Mouse (Mus musculus): Measurements from ENCODE around the gene Ip6k3. TPM values are rescaled to one million over a fixed set of nuclear protein-coding genes. Genes with fewer than 3 reads are reported as not detected.
A peak's percentile ranks its signal among the peaks of the same experiment; 100 is the strongest.

Gene Ip6k3
- polyA plus RNA-seq, 1 experiment from 2014 or later: 0.13 TPM

DNA sequence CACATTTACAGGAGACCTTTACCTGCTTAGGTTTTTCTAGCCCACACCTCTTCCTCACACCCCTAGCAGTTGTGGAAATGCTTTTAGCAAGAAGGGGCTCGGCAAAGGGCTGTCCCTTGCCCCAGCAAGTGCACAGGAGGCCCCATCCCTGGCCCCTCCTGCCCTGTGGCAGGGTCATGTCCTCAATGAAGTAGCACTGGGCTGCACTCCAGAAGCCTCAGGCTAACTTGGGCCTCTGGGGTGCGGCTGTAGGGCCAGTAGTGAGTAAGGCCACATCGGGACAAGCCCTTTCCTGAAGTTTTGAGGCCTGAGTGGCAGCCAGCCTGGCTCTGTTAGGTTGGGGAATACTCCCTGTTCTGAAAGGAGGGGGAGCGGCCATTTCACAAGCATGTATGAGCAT, 6.7 kb downstream of the Ip6k3 start:
- ATAC-seq (ENCODE audit: low FRiP score): no peak
- WGBS: 76% methylated on average over 4 of the region's 4 CpGs
- no peaks in the 10 kb centered on the region for H3K4me1 ChIP-seq
- H3K9me3 ChIP-seq: no peaks in the 10 kb centered on the region
- no peak overlapping the region for H3K9ac ChIP-seq
- H3K4me2 ChIP-seq: no peak overlapping the region
- no peaks in the 10 kb centered on the region for H3K36me3 ChIP-seq (replicated peaks)
- no peak overlapping the region for H3K27ac ChIP-seq
- peaks cover 3% of the 10 kb centered on the region; the same call in 1 of the 2 replicates for H3K27me3 ChIP-seq
- no peak overlapping the region for H3K4me3 ChIP-seq (replicated peaks)

GRCm38 (mm10) chr17:27159169-27159568, 8.4 kb downstream of the Ip6k3 start:
- WGBS: 76% methylated on average over 7 of the region's 7 CpGs
- ATAC-seq (ENCODE audit: low FRiP score): no peak
- no peaks in the 10 kb centered on the region for H3K4me1 ChIP-seq
- no peak overlapping the region for H3K4me3 ChIP-seq (replicated peaks)
- no peaks in the 10 kb centered on the region for H3K9me3 ChIP-seq
- H3K27me3 ChIP-seq: peaks cover 3% of the 10 kb centered on the region; the same call in 1 of the 2 replicates
- H3K27ac ChIP-seq: no peak overlapping the region
- no peak overlapping the region for H3K4me2 ChIP-seq
- no peak overlapping the region for H3K9ac ChIP-seq
- no peaks in the 10 kb centered on the region for H3K36me3 ChIP-seq (replicated peaks)

DNA sequence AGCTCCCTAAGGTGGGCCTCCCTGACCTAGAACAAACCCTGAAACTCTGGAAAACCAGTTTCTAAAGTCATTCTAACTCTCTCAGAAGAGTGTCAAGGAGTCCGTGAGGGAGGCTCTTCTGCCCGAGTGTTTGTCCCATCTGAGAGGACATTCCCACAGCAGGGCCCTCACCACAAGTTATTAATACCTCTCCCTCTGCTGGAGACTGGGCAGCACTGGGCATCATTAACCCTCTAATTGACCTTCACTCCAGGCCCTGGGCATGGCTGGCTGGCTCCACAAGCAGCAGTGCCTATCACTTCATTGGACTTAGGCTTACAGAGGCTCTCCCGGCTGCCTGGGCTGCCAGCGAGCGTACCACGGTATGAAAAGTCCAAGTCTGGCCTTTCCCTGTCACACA, 9.2 kb downstream of the Ip6k3 start:
- no peak overlapping the region for H3K4me2 ChIP-seq
- no peaks in the 10 kb centered on the region for H3K36me3 ChIP-seq (replicated peaks)
- no peak overlapping the region for H3K4me3 ChIP-seq (replicated peaks)
- no peaks in the 10 kb centered on the region for H3K9me3 ChIP-seq
- no peak overlapping the region for H3K27ac ChIP-seq
- peaks cover 6% of the 10 kb centered on the region; the same call in 1 of the 2 replicates for H3K27me3 ChIP-seq
- no peak overlapping the region for H3K9ac ChIP-seq
- WGBS: 84% methylated on average over 6 of the region's 6 CpGs
- no peak for ATAC-seq (ENCODE audit: low FRiP score)
- H3K4me1 ChIP-seq: 0 out of 2 replicates have a peak, but pooled peaks cover 2% of the 10 kb centered on the region

DNA sequence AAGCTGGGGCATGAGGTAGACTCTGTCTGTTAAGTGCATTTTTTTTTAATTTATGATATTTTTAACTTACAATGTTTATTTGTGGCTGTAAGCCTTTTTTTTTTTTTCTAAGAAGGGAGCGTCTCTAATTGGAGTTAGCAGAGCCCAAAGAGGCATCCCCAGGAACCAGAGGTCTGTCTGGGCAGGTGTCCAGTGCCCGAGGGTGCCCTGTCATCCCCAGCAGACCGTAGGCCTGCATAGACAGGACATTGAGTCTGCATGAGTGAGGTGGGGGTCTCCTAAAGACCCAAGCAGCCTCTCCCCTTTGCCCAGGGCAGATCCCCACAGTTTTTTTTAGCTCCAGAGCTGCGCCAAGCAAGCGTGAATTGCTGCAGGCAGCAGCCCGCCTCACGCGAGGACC, 11.8 kb downstream of the Ip6k3 start:
- 89% methylated on average over 8 of the region's 8 CpGs for WGBS
- 0 out of 2 replicates have a peak, but pooled peaks cover 5% of the 10 kb centered on the region for H3K4me1 ChIP-seq

GRCm38 (mm10) chr17:27154881-27155280, 12.7 kb downstream of the Ip6k3 start:
- WGBS: 81% methylated on average over 6 of the region's 6 CpGs
- Histone ChIP-seq H3K27ac (no peak overlapping the region), H3K27me3 (peaks cover 3% of the 10 kb centered on the region; the same call in 1 of the 2 replicates), H3K4me2 (no peak overlapping the region), H3K4me3 (replicated peaks) (no peak overlapping the region), H3K36me3 (replicated peaks) (no peaks in the 10 kb centered on the region), H3K9me3 (no peaks in the 10 kb centered on the region), H3K4me1 (0 out of 2 replicates have a peak, but pooled peaks cover 5% of the 10 kb centered on the region), H3K9ac (no peak overlapping the region)
- ATAC-seq (ENCODE audit: low FRiP score): no peak

More for the DNA sequence above, 11.8 kb downstream of the Ip6k3 start:
- Histone ChIP-seq H3K27me3 (peaks cover 3% of the 10 kb centered on the region; the same call in 1 of the 2 replicates), H3K9me3 (no peaks in the 10 kb centered on the region), H3K4me2 (no peak overlapping the region), H3K36me3 (replicated peaks) (no peaks in the 10 kb centered on the region), H3K4me3 (replicated peaks) (no peak overlapping the region), H3K9ac (no peak overlapping the region), H3K27ac (no peak overlapping the region)
- no peak for ATAC-seq (ENCODE audit: low FRiP score)

GRCm38 (mm10) chr17:27154256-27154655, 13.3 kb downstream of the Ip6k3 start:
- Histone ChIP-seq H3K27ac (0 out of 2 replicates have a peak overlapping the region, but pooled peaks have one; percentile 31), H3K27me3 (peaks cover 3% of the 10 kb centered on the region; the same call in 1 of the 2 replicates), H3K36me3 (replicated peaks) (no peaks in the 10 kb centered on the region), H3K9ac (no peak overlapping the region), H3K4me1 (0 out of 2 replicates have a peak, but pooled peaks cover 5% of the 10 kb centered on the region), H3K9me3 (no peaks in the 10 kb centered on the region), H3K4me3 (replicated peaks) (no peak overlapping the region), H3K4me2 (no peak overlapping the region)
- ATAC-seq (ENCODE audit: low FRiP score): no peak
- 87% methylated on average over 14 of the region's 14 CpGs for WGBS

DNA sequence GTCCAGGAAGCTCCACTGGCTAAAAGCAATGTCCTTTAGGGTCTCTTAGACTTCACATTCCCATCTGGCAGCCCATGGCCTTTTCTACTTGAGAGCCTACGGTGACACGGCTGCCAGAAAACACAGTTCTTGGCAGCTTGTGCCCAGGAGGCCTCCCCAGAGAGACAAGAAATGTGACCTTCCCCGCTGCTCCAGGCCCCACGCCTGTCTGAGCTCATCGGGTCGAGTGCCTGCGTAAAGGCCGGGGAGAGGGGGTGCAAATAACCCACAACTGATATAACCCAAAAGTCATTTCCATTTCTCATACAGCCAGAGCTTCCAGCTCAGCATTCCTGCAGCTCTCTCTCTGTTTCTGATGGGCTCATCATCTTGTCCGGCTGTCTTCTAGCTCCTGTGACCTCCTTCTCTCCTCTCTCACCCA, 13.8 kb downstream of the Ip6k3 start:
- no peak for ATAC-seq (ENCODE audit: low FRiP score)
- Histone ChIP-seq H3K27me3 (peaks cover 3% of the 10 kb centered on the region; the same call in 1 of the 2 replicates), H3K9me3 (no peaks in the 10 kb centered on the region), H3K4me3 (replicated peaks) (no peak overlapping the region), H3K9ac (no peak overlapping the region), H3K36me3 (replicated peaks) (no peaks in the 10 kb centered on the region), H3K4me2 (no peak overlapping the region), H3K27ac (0 out of 2 replicates have a peak overlapping the region, but pooled peaks have one; percentile 31), H3K4me1 (peaks cover 9% of the 10 kb centered on the region; the same call in 1 of the 2 replicates)
- 78% methylated on average over 9 of the region's 9 CpGs for WGBS

- Histone ChIP-seq H3K4me3 (replicated peaks) (no peak overlapping the region), H3K4me2 (no peak overlapping the region), H3K36me3 (replicated peaks) (no peaks in the 10 kb centered on the region), H3K27me3 (peaks cover 3% of the 10 kb centered on the region; the same call in 1 of the 2 replicates), H3K9ac (no peak overlapping the region), H3K9me3 (no peaks in the 10 kb centered on the region), H3K4me1 (peaks cover 14% of the 10 kb centered on the region; the same call in 1 of the 2 replicates), H3K27ac (no peak overlapping the region)
- 72% methylated on average over 8 of the region's 8 CpGs for WGBS
- ATAC-seq (ENCODE audit: low FRiP score): no peak
Measured at GRCm38 (mm10) chr17:27152976-27153723, 14.4 kb downstream of the Ip6k3 start.

- Histone ChIP-seq H3K27me3 (0 out of 2 replicates have a peak, but pooled peaks cover 3% of the 10 kb centered on the region), H3K4me2 (no peak overlapping the region), H3K9ac (no peak overlapping the region), H3K9me3 (no peaks in the 10 kb centered on the region), H3K27ac (no peak overlapping the region), H3K4me1 (peaks cover 17% of the 10 kb centered on the region; the same call in 1 of the 2 replicates), H3K36me3 (replicated peaks) (no peaks in the 10 kb centered on the region), H3K4me3 (replicated peaks) (no peak overlapping the region)
- WGBS: 71% methylated on average over 8 of the region's 8 CpGs
- ATAC-seq (ENCODE audit: low FRiP score): no peak
Measured at GRCm38 (mm10) chr17:27151411-27151810, 16.2 kb downstream of the Ip6k3 start.

- Histone ChIP-seq H3K4me3 (replicated peaks) (no peak overlapping the region), H3K27ac (no peak overlapping the region), H3K27me3 (0 out of 2 replicates have a peak, but pooled peaks cover 3% of the 10 kb centered on the region), H3K4me2 (no peak overlapping the region), H3K4me1 (peaks cover 21% of the 10 kb centered on the region; the same call in 1 of the 2 replicates), H3K9ac (no peak overlapping the region), H3K36me3 (replicated peaks) (no peaks in the 10 kb centered on the region), H3K9me3 (no peaks in the 10 kb centered on the region)
- no peak for ATAC-seq (ENCODE audit: low FRiP score)
- 80% methylated on average over 7 of the region's 7 CpGs for WGBS
Measured at GRCm38 (mm10) chr17:27150871-27151270, 16.7 kb downstream of the Ip6k3 start.

DNA sequence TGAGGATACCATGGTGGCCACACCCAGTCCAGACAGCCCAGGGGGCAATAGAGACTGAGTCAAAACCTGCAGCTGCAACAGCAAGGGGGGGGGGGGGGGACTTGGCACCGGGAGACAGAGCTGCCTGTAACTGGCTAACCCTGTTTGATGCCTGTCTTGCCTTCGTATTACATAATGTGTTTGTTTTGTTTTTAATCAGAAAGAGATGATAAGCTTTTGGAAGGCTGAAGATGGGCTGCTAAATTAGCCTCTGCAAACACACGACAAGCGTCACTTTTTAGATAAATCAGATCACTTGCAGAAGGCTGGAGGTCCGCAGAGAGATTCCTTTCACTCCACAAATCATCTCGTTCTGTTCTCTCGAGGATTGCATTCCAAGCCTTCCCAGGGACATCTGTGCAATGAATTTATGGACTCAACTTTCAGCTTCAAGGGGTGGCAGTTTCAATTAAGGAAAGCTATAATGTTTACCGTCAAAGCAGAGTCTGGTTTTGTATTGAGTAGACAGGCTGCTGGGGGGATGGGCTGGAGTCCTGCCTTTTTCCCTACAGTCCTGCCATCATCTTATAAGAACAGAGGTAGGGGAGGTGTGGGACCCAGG, 21.2 kb downstream of the Ip6k3 start:
- Histone ChIP-seq H3K27me3 (no peaks in the 10 kb centered on the region), H3K4me1 (peaks cover 22% of the 10 kb centered on the region)
- 36% methylated on average over 8 of the region's 8 CpGs for WGBS

DNA sequence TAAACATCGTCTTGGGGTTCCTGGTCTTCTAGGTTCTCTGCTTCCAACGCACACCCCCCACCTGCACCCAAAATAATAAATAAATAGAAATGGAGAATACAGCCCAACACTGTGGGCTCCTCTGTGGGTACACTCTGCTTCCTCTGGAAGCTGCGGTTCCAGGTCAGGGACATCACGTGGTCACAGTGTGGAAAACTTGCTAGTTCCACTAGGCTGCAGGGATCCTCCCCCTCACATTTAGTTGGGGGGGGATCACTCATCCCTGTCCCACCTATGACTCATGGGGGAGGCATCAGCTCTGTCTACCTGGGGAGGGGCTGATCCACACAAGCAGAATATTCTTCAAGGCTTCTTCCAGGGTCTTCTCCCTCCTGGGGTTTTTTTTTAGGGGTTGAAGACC, 23.4 kb downstream of the Ip6k3 start:
- 0 out of 2 replicates have a peak, but pooled peaks cover 4% of the 10 kb centered on the region for H3K27me3 ChIP-seq
- no peaks in the 10 kb centered on the region for H3K36me3 ChIP-seq (replicated peaks)
- 0 out of 2 replicates have a peak overlapping the region, but pooled peaks have one; percentile 21 for H3K9ac ChIP-seq
- H3K9me3 ChIP-seq: no peaks in the 10 kb centered on the region
- no peak overlapping the region for H3K27ac ChIP-seq
- H3K4me1 ChIP-seq: peaks cover 39% of the 10 kb centered on the region
- no peak overlapping the region for H3K4me2 ChIP-seq
- 81% methylated on average over 4 of the region's 4 CpGs for WGBS
- no peak overlapping the region for H3K4me3 ChIP-seq (replicated peaks)
- ATAC-seq (ENCODE audit: low FRiP score): no peak

More for the DNA sequence above, 21.2 kb downstream of the Ip6k3 start:
- Histone ChIP-seq H3K27ac (no peak overlapping the region), H3K4me2 (no peak overlapping the region), H3K9ac (no peak overlapping the region), H3K4me3 (replicated peaks) (no peak overlapping the region), H3K36me3 (replicated peaks) (no peaks in the 10 kb centered on the region), H3K9me3 (no peaks in the 10 kb centered on the region)
- ATAC-seq (ENCODE audit: low FRiP score): no peak

All from forebrain, embryonic 12.5 days (tissue).